Mouse (Mus musculus): ENCODE data around the gene Gpc1. TPM values are rescaled to one million over a fixed set of nuclear protein-coding genes. Genes with fewer than 3 reads are reported as not detected.
A peak's percentile ranks its signal among the peaks of the same experiment; 100 is the strongest.

Gpc1 gene
- polyA plus RNA-seq, 1 experiment from 2014 or later = 57.1 TPM

- no peak overlapping the region for H3K9ac ChIP-seq
- peaks cover 21% of the 10 kb centered on the region for H3K36me3 ChIP-seq
- H3K4me2 ChIP-seq = no peak overlapping the region
- WGBS = 75% methylated on average over 7 of the region's 7 CpGs
- no peak overlapping the region for H3K4me3 ChIP-seq
- peaks cover 56% of the 10 kb centered on the region for H3K4me1 ChIP-seq (replicated peaks)
- H3K27me3 ChIP-seq = no peaks in the 10 kb centered on the region
- no peak for ATAC-seq (ENCODE audit: low FRiP score)
- H3K9me3 ChIP-seq = no peaks in the 10 kb centered on the region
- no peak overlapping the region for H3K27ac ChIP-seq
Measured at GRCm38 (mm10) chr1:92839211-92839610, 7.8 kb downstream of the Gpc1 start.

- H3K27me3 ChIP-seq = no peaks in the 10 kb centered on the region
- H3K4me1 ChIP-seq (replicated peaks) = peaks cover 46% of the 10 kb centered on the region
- H3K4me3 ChIP-seq = no peak overlapping the region
- ATAC-seq (ENCODE audit: low FRiP score) = no peak
- H3K9me3 ChIP-seq = no peaks in the 10 kb centered on the region
- peaks cover 20% of the 10 kb centered on the region for H3K36me3 ChIP-seq
- H3K9ac ChIP-seq = no peak overlapping the region
- 85% methylated on average over 8 of the region's 8 CpGs for WGBS
- no peak overlapping the region for H3K4me2 ChIP-seq
- no peak overlapping the region for H3K27ac ChIP-seq
Measured at GRCm38 (mm10) chr1:92840231-92840890, 8.9 kb downstream of the Gpc1 start.

DNA sequence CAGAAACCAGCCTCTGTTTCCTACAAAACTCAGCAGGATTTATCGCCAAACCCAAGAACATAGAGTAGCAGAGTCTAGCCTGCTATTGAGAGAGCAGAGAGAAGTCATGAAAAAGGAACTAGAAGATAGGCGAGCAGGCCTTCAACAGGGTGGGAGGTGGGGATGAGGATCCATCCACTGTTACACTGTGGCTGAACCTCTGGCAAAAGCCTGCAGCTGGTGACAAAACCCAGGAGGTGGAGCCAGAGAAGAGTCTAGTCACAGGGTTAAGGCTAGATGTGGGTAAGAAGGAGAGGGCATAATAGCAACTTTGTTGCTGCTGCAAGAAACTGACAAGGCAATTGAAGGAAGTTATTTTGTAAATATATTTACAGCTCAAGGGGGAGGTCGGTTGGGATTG lies 10.0 kb downstream of the Gpc1 start:
- H3K27ac ChIP-seq = no peak overlapping the region
- 76% methylated on average over 3 of the region's 3 CpGs for WGBS
- ATAC-seq (ENCODE audit: low FRiP score) = no peak
- no peaks in the 10 kb centered on the region for H3K27me3 ChIP-seq
- H3K4me2 ChIP-seq = no peak overlapping the region
- H3K9ac ChIP-seq = no peak overlapping the region
- H3K4me1 ChIP-seq (replicated peaks) = peaks cover 39% of the 10 kb centered on the region
- peaks cover 10% of the 10 kb centered on the region for H3K36me3 ChIP-seq
- no peak overlapping the region for H3K4me3 ChIP-seq
- H3K9me3 ChIP-seq = no peaks in the 10 kb centered on the region

- Histone ChIP-seq H3K9ac (no peak overlapping the region), H3K4me2 (no peak overlapping the region), H3K4me1 (replicated peaks) (peaks cover 56% of the 10 kb centered on the region), H3K4me3 (no peak overlapping the region), H3K9me3 (no peaks in the 10 kb centered on the region), H3K36me3 (peaks cover 9% of the 10 kb centered on the region; the same call in 1 of the 2 replicates), H3K27me3 (no peaks in the 10 kb centered on the region), H3K27ac (no peak overlapping the region)
- 81% methylated on average over 7 of the region's 7 CpGs for WGBS
- ATAC-seq (ENCODE audit: low FRiP score) = no peak
Measured at GRCm38 (mm10) chr1:92845889-92846288, 14.4 kb downstream of the Gpc1 start.

- peak; percentile 78 for ATAC-seq (ENCODE audit: low FRiP score)
- WGBS = 7% methylated on average over 39 of the region's 41 CpGs
- Histone ChIP-seq H3K9me3 (no peaks in the 10 kb centered on the region), H3K27me3 (no peaks in the 10 kb centered on the region), H3K9ac (peak overlapping the region; percentile 92), H3K36me3 (peaks cover 19% of the 10 kb centered on the region), H3K4me3 (peak overlapping the region; percentile 60), H3K4me1 (replicated peaks) (peaks cover 69% of the 10 kb centered on the region), H3K4me2 (peak overlapping the region; percentile 74), H3K27ac (peak overlapping the region; percentile 96)
Measured at GRCm38 (mm10) chr1:92847873-92848839, 16.7 kb downstream of the Gpc1 start.

GRCm38 (mm10) chr1:92849491-92849890 lies 18.0 kb downstream of the Gpc1 start:
- H3K4me1 ChIP-seq (replicated peaks) = peaks cover 61% of the 10 kb centered on the region
- ATAC-seq (ENCODE audit: low FRiP score) = no peak
- WGBS = 69% methylated on average over 2 of the region's 2 CpGs
- peaks cover 27% of the 10 kb centered on the region for H3K36me3 ChIP-seq
- H3K27me3 ChIP-seq = no peaks in the 10 kb centered on the region
- H3K9me3 ChIP-seq = no peaks in the 10 kb centered on the region
- H3K4me3 ChIP-seq = peak overlapping the region; percentile 60
- peak overlapping the region; percentile 74 for H3K4me2 ChIP-seq
- H3K9ac ChIP-seq = peak overlapping the region; percentile 92
- H3K27ac ChIP-seq = peak overlapping the region; percentile 96

DNA sequence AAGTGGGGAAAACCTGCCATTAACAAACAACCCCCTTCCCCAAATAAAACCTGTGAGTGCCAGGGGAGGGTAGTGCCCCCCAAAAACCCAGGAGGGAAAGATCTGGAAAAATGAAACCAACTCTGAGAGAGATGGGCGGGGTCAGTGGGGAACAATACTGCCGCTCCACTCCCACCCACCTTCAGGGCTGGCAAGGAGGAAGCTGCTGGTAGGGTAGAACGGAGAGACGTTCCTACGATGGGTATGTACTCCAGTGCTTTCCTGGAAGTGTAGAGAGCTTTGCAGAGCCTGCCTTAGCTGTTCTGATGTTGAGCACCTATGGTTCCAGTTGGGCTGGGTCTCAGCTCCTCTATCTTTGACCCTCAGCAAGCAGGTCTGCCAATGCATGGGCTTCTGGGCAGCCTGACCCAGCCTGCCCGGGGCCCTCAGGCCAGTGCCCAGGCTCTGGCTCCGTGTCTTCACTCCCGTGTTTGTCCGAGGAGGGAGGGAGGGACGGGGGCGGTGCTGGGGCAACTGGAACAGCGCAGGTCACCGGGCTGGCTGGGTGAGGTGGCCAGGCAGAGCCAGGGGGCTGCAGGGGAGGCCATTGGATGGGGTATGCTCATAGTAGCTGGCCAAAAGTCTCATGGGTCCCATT lies 18.6 kb downstream of the Gpc1 start:
- peak overlapping the region; percentile 96 for H3K27ac ChIP-seq
- H3K4me1 ChIP-seq (replicated peaks) = peaks cover 61% of the 10 kb centered on the region
- 55% methylated on average over 13 of the region's 13 CpGs for WGBS
- no peak for ATAC-seq (ENCODE audit: low FRiP score)
- H3K9me3 ChIP-seq = no peaks in the 10 kb centered on the region
- H3K36me3 ChIP-seq = peaks cover 33% of the 10 kb centered on the region
- peak overlapping the region; percentile 92 for H3K9ac ChIP-seq
- no peaks in the 10 kb centered on the region for H3K27me3 ChIP-seq
- H3K4me2 ChIP-seq = peak overlapping the region; percentile 74
- H3K4me3 ChIP-seq = peak overlapping the region; percentile 60

- H3K36me3 ChIP-seq = peaks cover 57% of the 10 kb centered on the region
- 94% methylated on average over 2 of the region's 2 CpGs for WGBS
- no peaks in the 10 kb centered on the region for H3K9me3 ChIP-seq
- ATAC-seq (ENCODE audit: low FRiP score) = no peak
- H3K9ac ChIP-seq = peak overlapping the region; percentile 46; the same call in 1 of the 2 replicates
- H3K4me1 ChIP-seq (replicated peaks) = peaks cover 48% of the 10 kb centered on the region
- H3K4me3 ChIP-seq = no peak overlapping the region
- H3K27ac ChIP-seq = no peak overlapping the region
- no peak overlapping the region for H3K4me2 ChIP-seq
- no peaks in the 10 kb centered on the region for H3K27me3 ChIP-seq
Measured at GRCm38 (mm10) chr1:92852450-92852849, 21.0 kb downstream of the Gpc1 start.

- Histone ChIP-seq H3K36me3 (peaks cover 39% of the 10 kb centered on the region), H3K9ac (no peak overlapping the region), H3K4me1 (replicated peaks) (peaks cover 7% of the 10 kb centered on the region), H3K4me3 (no peak overlapping the region), H3K27ac (peak overlapping the region; percentile 55), H3K9me3 (no peaks in the 10 kb centered on the region), H3K4me2 (no peak overlapping the region), H3K27me3 (no peaks in the 10 kb centered on the region)
- ATAC-seq (ENCODE audit: low FRiP score) = no peak
- 81% methylated on average over 6 of the region's 6 CpGs for WGBS
Measured at GRCm38 (mm10) chr1:92861503-92861902, 30.1 kb downstream of the Gpc1 start.

DNA sequence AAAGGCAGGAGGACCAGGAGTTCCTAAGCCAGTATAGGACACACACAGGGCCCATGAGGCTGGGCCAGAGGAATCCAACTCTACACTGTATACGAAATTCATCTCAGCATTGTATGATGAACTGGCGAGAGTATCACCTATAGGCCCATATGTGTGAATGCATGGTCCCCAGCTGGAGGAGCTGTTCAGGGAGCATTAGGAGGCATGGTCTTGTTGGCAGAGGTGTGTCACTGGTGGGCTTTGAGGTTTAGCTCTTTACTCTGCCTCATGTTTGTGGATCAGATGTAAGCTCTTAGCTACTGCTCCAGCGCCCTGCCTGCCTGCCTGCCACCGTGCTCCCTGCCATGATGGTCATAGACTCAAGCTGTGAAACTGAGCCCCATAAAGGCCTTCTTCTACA lies 31.8 kb downstream of the Gpc1 start:
- WGBS = 91% methylated on average over 4 of the region's 4 CpGs
- Histone ChIP-seq H3K4me1 (replicated peaks) (peaks cover 7% of the 10 kb centered on the region), H3K9me3 (no peaks in the 10 kb centered on the region), H3K36me3 (peaks cover 21% of the 10 kb centered on the region), H3K9ac (no peak overlapping the region), H3K4me2 (no peak overlapping the region), H3K4me3 (no peak overlapping the region), H3K27me3 (no peaks in the 10 kb centered on the region), H3K27ac (no peak overlapping the region)
- ATAC-seq (ENCODE audit: low FRiP score) = no peak

DNA sequence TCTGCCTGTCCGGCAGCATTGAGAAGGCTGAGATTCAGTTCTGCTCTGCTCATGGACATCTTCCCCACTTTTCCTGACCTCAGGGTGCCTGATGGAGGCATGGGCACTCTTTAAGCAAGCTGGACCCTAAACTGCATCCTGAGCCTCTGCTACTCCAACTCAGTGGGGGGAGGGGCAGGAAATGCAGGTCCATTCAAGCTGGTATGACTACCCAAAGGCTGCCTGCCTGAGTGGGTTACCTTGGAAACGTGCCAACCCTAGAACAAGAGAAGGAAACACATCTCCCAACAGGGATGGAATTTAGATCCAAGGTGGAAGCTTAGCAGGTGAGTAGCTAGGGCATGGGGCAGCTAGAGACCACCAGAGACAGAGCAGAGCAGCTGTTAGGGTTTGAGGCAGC lies 34.7 kb downstream of the Gpc1 start:
- peaks cover 7% of the 10 kb centered on the region for H3K4me1 ChIP-seq (replicated peaks)
- no peak overlapping the region for H3K4me3 ChIP-seq
- no peak overlapping the region for H3K9ac ChIP-seq
- no peak for ATAC-seq (ENCODE audit: low FRiP score)
- H3K27ac ChIP-seq = no peak overlapping the region
- no peaks in the 10 kb centered on the region for H3K36me3 ChIP-seq
- no peaks in the 10 kb centered on the region for H3K9me3 ChIP-seq
- 67% methylated on average over 2 of the region's 2 CpGs for WGBS
- H3K27me3 ChIP-seq = no peaks in the 10 kb centered on the region
- no peak overlapping the region for H3K4me2 ChIP-seq

DNA sequence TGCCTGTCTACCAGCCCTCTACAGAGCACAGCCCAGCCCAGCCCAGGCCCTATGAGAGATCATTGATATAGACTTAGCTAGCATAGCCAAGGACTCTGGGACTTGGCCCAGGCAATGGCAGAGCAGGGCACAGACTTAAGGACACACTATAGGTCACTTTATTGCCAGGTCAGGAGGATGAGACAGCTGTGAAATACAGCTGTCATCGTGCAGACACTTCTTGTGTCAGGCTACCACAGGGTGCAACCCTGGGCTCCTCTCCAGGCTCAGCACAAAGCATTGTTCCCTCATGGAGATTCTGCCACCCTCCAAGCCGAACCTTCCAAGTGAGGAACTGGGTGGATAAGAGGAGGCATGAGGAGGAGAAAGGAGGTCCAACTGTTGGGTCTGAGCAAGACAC lies 38.5 kb downstream of the Gpc1 start:
- ATAC-seq (ENCODE audit: low FRiP score) = no peak
- WGBS = 89% methylated on average over 2 of the region's 2 CpGs
- Histone ChIP-seq H3K4me2 (no peak overlapping the region), H3K9ac (no peak overlapping the region), H3K4me3 (no peak overlapping the region), H3K36me3 (no peaks in the 10 kb centered on the region), H3K4me1 (replicated peaks) (peaks cover 7% of the 10 kb centered on the region), H3K27ac (no peak overlapping the region), H3K27me3 (no peaks in the 10 kb centered on the region), H3K9me3 (no peaks in the 10 kb centered on the region)

Measured in hindbrain, embryonic 13.5 days (tissue).